Mouse (Mus musculus): ENCODE results near the gene Prkca. TPM values are rescaled to one million over a fixed set of nuclear protein-coding genes. Genes with fewer than 3 reads are reported as not detected.

Gene Prkca
- total and polyA plus RNA-seq, 3 experiments, result 11.6 to 33.4 (median 32.2) TPM

- TF ChIP-seq CTCF (IDR thresholded peaks at IDR 0.05) (peak; percentile 43), POLR2A (IDR thresholded peaks at IDR 0.05; ENCODE audit: insufficient read depth, low read depth, low read length) (no peak), EP300 (IDR thresholded peaks at IDR 0.05; ENCODE audit: insufficient read depth, low read depth, low read length) (no peak)
- WGBS, result 39% methylated on average over 6 of the region's 6 CpGs
- peaks cover 1% of the 10 kb centered on the region; the same call in 1 of the 2 replicates for H3K4me1 ChIP-seq (ENCODE audit: control insufficient read depth, insufficient read depth, low read length)
- H3K9ac ChIP-seq (ENCODE audit: low read depth, low read length), result no peak overlapping the region
- no peaks in the 10 kb centered on the region for H3K36me3 ChIP-seq (ENCODE audit: control insufficient read depth, insufficient read depth, low read length)
- H3K79me2 ChIP-seq (replicated peaks; ENCODE audit: control insufficient read depth, insufficient read depth, low read length), result no peaks in the 10 kb centered on the region
- no peak overlapping the region for H3K4me3 ChIP-seq
- no peak overlapping the region for H3K27ac ChIP-seq
- intact Hi-C loops (cut with DNase I), result no loop called here
- no peaks in the 10 kb centered on the region for H3K27me3 ChIP-seq (ENCODE audit: control insufficient read depth, insufficient read depth, low read length)
- no peak for DNase-seq
Observed at GRCm38 (mm10) chr11:108072606-108073243, 271.0 kb downstream of the Prkca start.

GRCm38 (mm10) chr11:108071230-108071629, 272.5 kb downstream of the Prkca start:
- H3K9ac ChIP-seq (ENCODE audit: low read depth, low read length), result no peak overlapping the region
- intact Hi-C loops (cut with DNase I), result no loop called here
- peaks cover 1% of the 10 kb centered on the region; the same call in 1 of the 2 replicates for H3K4me1 ChIP-seq (ENCODE audit: control insufficient read depth, insufficient read depth, low read length)
- no peaks in the 10 kb centered on the region for H3K36me3 ChIP-seq (ENCODE audit: control insufficient read depth, insufficient read depth, low read length)
- TF ChIP-seq POLR2A (IDR thresholded peaks at IDR 0.05; ENCODE audit: insufficient read depth, low read depth, low read length) (no peak), EP300 (IDR thresholded peaks at IDR 0.05; ENCODE audit: insufficient read depth, low read depth, low read length) (no peak), CTCF (IDR thresholded peaks at IDR 0.05) (no peak)
- H3K79me2 ChIP-seq (replicated peaks; ENCODE audit: control insufficient read depth, insufficient read depth, low read length), result no peaks in the 10 kb centered on the region
- no peak overlapping the region for H3K27ac ChIP-seq
- no peak for DNase-seq
- no peak overlapping the region for H3K4me3 ChIP-seq
- no peaks in the 10 kb centered on the region for H3K27me3 ChIP-seq (ENCODE audit: control insufficient read depth, insufficient read depth, low read length)
- WGBS, result 75% methylated on average over 6 of the region's 6 CpGs

DNA sequence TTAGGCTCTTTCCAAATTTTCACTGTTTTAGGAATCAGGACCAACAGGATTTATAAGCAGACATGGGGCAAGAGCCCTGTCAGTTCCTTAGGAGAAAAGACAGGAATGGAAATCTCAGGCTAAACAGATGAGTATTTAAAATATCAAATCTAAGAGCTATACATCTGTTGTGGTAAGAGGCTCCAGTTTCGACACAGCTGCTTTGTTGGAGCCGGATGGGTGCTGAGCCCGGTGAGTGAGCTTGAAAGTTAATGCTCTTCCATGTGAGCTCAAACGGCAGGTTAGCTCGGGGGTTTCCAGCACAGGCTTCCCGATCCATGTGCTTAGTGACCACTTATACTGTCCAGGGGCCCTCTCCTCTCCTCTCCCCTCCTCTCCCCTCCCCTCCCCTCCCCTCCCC, 273.7 kb downstream of the Prkca start:
- peaks cover 1% of the 10 kb centered on the region; the same call in 1 of the 2 replicates for H3K4me1 ChIP-seq (ENCODE audit: control insufficient read depth, insufficient read depth, low read length)
- no peaks in the 10 kb centered on the region for H3K79me2 ChIP-seq (replicated peaks; ENCODE audit: control insufficient read depth, insufficient read depth, low read length)
- no peak overlapping the region for H3K27ac ChIP-seq
- no peaks in the 10 kb centered on the region for H3K36me3 ChIP-seq (ENCODE audit: control insufficient read depth, insufficient read depth, low read length)
- H3K9ac ChIP-seq (ENCODE audit: low read depth, low read length), result no peak overlapping the region
- no peaks in the 10 kb centered on the region for H3K27me3 ChIP-seq (ENCODE audit: control insufficient read depth, insufficient read depth, low read length)
- no peak for TF ChIP-seq EP300 (IDR thresholded peaks at IDR 0.05; ENCODE audit: insufficient read depth, low read depth, low read length)
- TF ChIP-seq CTCF (IDR thresholded peaks at IDR 0.05), result no peak
- no peak for TF ChIP-seq POLR2A (IDR thresholded peaks at IDR 0.05; ENCODE audit: insufficient read depth, low read depth, low read length)
- no peak overlapping the region for H3K4me3 ChIP-seq
- intact Hi-C loops (cut with DNase I), result no loop called here
- WGBS, result 78% methylated on average over 6 of the region's 6 CpGs
- DNase-seq, result no peak

- intact Hi-C loops (cut with DNase I), result no loop called here
- TF ChIP-seq EP300 (IDR thresholded peaks at IDR 0.05; ENCODE audit: insufficient read depth, low read depth, low read length), result no peak
- WGBS, result 87% methylated on average over 5 of the region's 5 CpGs
Observed at GRCm38 (mm10) chr11:108068430-108068829, 275.3 kb downstream of the Prkca start.

DNA sequence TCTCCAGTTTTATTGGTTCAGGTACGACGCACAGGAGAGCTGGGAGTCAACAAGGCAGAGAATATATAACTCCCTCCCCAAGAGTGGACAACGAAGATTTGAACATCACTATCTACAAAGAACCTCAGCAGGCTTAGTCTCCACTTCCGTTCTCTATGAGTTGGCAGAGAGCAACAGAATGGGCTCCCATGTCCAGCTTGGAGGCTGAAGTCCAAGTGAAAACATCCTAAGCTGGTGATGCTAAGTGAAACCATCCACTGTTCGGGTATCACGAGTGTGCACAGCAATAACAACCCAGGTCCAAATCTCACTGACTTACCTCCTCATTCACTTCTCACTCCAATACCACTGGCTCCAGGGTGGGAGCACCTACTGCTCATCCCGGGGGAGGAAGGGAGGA, 276.6 kb downstream of the Prkca start:
- H3K36me3 ChIP-seq (ENCODE audit: control insufficient read depth, insufficient read depth, low read length), result no peaks in the 10 kb centered on the region
- intact Hi-C loops (cut with DNase I), result no loop called here
- H3K9ac ChIP-seq (ENCODE audit: low read depth, low read length), result no peak overlapping the region
- 85% methylated on average over 7 of the region's 7 CpGs for WGBS
- H3K27me3 ChIP-seq (ENCODE audit: control insufficient read depth, insufficient read depth, low read length), result no peaks in the 10 kb centered on the region
- DNase-seq, result no peak
- H3K79me2 ChIP-seq (replicated peaks; ENCODE audit: control insufficient read depth, insufficient read depth, low read length), result no peaks in the 10 kb centered on the region
- TF ChIP-seq EP300 (IDR thresholded peaks at IDR 0.05; ENCODE audit: insufficient read depth, low read depth, low read length), result no peak
- TF ChIP-seq POLR2A (IDR thresholded peaks at IDR 0.05; ENCODE audit: insufficient read depth, low read depth, low read length), result no peak
- no peak for TF ChIP-seq CTCF (IDR thresholded peaks at IDR 0.05)
- no peak overlapping the region for H3K27ac ChIP-seq
- H3K4me3 ChIP-seq, result no peak overlapping the region
- peaks cover 6% of the 10 kb centered on the region; the same call in 1 of the 2 replicates for H3K4me1 ChIP-seq (ENCODE audit: control insufficient read depth, insufficient read depth, low read length)

More at GRCm38 (mm10) chr11:108068430-108068829, 275.3 kb downstream of the Prkca start:
- no peak overlapping the region for H3K4me3 ChIP-seq
- H3K79me2 ChIP-seq (replicated peaks; ENCODE audit: control insufficient read depth, insufficient read depth, low read length), result no peaks in the 10 kb centered on the region
- H3K9ac ChIP-seq (ENCODE audit: low read depth, low read length), result no peak overlapping the region
- DNase-seq, result no peak
- H3K36me3 ChIP-seq (ENCODE audit: control insufficient read depth, insufficient read depth, low read length), result no peaks in the 10 kb centered on the region
- H3K27me3 ChIP-seq (ENCODE audit: control insufficient read depth, insufficient read depth, low read length), result no peaks in the 10 kb centered on the region
- peaks cover 3% of the 10 kb centered on the region; the same call in 1 of the 2 replicates for H3K4me1 ChIP-seq (ENCODE audit: control insufficient read depth, insufficient read depth, low read length)
- no peak overlapping the region for H3K27ac ChIP-seq

DNA sequence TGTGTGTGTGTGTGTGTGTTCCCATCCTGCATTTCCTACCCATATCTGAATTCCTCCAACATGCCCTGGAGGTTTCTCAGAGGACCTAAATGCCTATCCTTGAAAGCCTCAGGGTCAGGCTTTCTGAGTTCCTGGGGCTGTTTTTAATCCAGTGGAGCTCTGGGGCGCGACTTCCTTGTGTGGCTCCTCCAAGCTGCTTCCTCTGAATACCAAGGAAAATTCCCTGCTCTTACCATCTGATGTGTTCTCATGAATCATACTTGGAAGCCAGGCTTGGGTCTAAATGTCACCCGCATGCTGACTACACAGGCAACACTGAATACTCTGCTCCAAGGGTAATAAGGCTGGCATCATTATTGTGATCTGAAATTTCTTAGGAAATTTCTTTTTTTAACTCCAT, 279.3 kb downstream of the Prkca start:
- no peaks in the 10 kb centered on the region for H3K36me3 ChIP-seq (ENCODE audit: control insufficient read depth, insufficient read depth, low read length)
- TF ChIP-seq CTCF (IDR thresholded peaks at IDR 0.05) (no peak), EP300 (IDR thresholded peaks at IDR 0.05; ENCODE audit: insufficient read depth, low read depth, low read length) (no peak), POLR2A (IDR thresholded peaks at IDR 0.05; ENCODE audit: insufficient read depth, low read depth, low read length) (0 out of 2 replicates have a peak, but pooled peaks have one; percentile 27)
- WGBS, result 36% methylated on average over 3 of the region's 3 CpGs
- no peaks in the 10 kb centered on the region for H3K79me2 ChIP-seq (replicated peaks; ENCODE audit: control insufficient read depth, insufficient read depth, low read length)
- DNase-seq, result peak in 1 of 2 experiments; percentile 9
- no peaks in the 10 kb centered on the region for H3K27me3 ChIP-seq (ENCODE audit: control insufficient read depth, insufficient read depth, low read length)
- no peak overlapping the region for H3K27ac ChIP-seq
- H3K4me1 ChIP-seq (ENCODE audit: control insufficient read depth, insufficient read depth, low read length), result peaks cover 9% of the 10 kb centered on the region
- H3K4me3 ChIP-seq, result no peak overlapping the region
- H3K9ac ChIP-seq (ENCODE audit: low read depth, low read length), result no peak overlapping the region
- intact Hi-C loops (cut with DNase I), result no loop called here

All from heart, adult 2 months (tissue).